Mouse (Mus musculus) liver, embryonic 11.5 days (tissue): ENCODE data around the gene Ikbke. TPM values are rescaled to one million over a fixed set of nuclear protein-coding genes. Genes with fewer than 3 reads are reported as not detected.
A peak's percentile ranks its signal among the peaks of the same experiment; 100 is the strongest.
"Not testable (repeated sequence)": the region's sequence is repeated elsewhere in the genome, so short reads cannot be mapped to it uniquely, and the experiment has no call there.

Experiments used
- ATAC-seq: fragments of 200-750 bp; cut with Nextera tagmentation; replicated peaks from 2 replicates; pipeline ENCODE4 v1.8.0; 2017; ENCODE audit warnings: moderate number of reproducible peaks, mild to moderate bottlenecking, moderate TSS enrichment, moderate library complexity; ENCODE audit not compliant: low FRiP score
- DNase-seq: peaks from one replicate; pipeline ENCODE4 v3.0.0-alpha.2; 2017; ENCODE audit warnings: low spot score
- H3K27ac ChIP-seq: fragments of 300-500 bp; sonication (generic); 2 replicates; pipeline ENCODE4 v1.5.1; 2014; ENCODE audit warnings: mild to moderate bottlenecking, low read depth, low read length, control low read depth
- H3K27me3 ChIP-seq: fragments of 300-500 bp; sonication (generic); replicated peaks from 2 replicates; pipeline ENCODE4 v1.6.1; 2014; ENCODE audit warnings: low read length, mixed read lengths; ENCODE audit not compliant: control insufficient read depth, insufficient read depth
- H3K36me3 ChIP-seq: fragments of 300-500 bp; sonication (generic); 2 replicates; pipeline ENCODE4 v1.6.1; 2014; ENCODE audit warnings: mild to moderate bottlenecking, low read length, moderate library complexity, mixed read lengths; ENCODE audit not compliant: control insufficient read depth, insufficient read depth
- H3K4me1 ChIP-seq: fragments of 300-500 bp; sonication (generic); replicated peaks from 2 replicates; pipeline ENCODE4 v1.6.1; 2014; ENCODE audit warnings: low read length, mixed read lengths; ENCODE audit not compliant: control insufficient read depth, insufficient read depth
- H3K4me2 ChIP-seq: fragments of 300-500 bp; sonication (generic); 2 replicates; pipeline ENCODE4 v1.6.1; 2014; ENCODE audit warnings: mild to moderate bottlenecking, control low read depth, moderate library complexity
- H3K4me3 ChIP-seq: fragments of 300-500 bp; sonication (generic); 2 replicates; pipeline ENCODE4 v1.5.1; 2014; ENCODE audit warnings: low read depth, low read length, control low read depth
- H3K9ac ChIP-seq: fragments of 300-500 bp; sonication (generic); 2 replicates; pipeline ENCODE4 v1.6.1; 2014; ENCODE audit warnings: low read depth, low read length, control low read depth
- H3K9me3 ChIP-seq: fragments of 300-500 bp; sonication (generic); 2 replicates; pipeline ENCODE4 v1.6.1; 2016; ENCODE audit warnings: low read length, inconsistent platforms, mixed read lengths; ENCODE audit not compliant: control insufficient read depth
- WGBS: fragments of 180-500 bp; shearing (Covaris S2); extraction: QIAGEN DNeasy Blood & Tissue Kit; methylation state at CpG from one replicate; pipeline ENCODE4 v1.1.7; 2014; 5-methylcytosine and 5-hydroxymethylcytosine counted together
- polyA plus RNA-seq: library from polyadenylated mRNA; unstranded; fragments of >200 nt; fragmentation: Nextera tagmentation; extraction: Ambion mirVana; gene quantifications from 2 replicates; pipeline ENCODE4 v1.2.1, GENCODE M21; 2014

Gene Ikbke
- polyA plus RNA-seq, result 3.9 and 4.7 TPM in 2 replicates

GRCm38 (mm10) chr1:131279456-131279776 lies at the start of gene Ikbke:
Gene Ikbke, minus strand, starts transcription at chr1:131279606.
- no peak for DNase-seq

GRCm38 (mm10) chr1:131329093-131329492 lies 49.7 kb upstream of the Ikbke start:
- not testable (repeated sequence) for H3K4me1 ChIP-seq, DNase-seq

More at GRCm38 (mm10) chr1:131279456-131279776, at the start of gene Ikbke:
- no peaks in the 10 kb centered on the region for H3K9me3 ChIP-seq
- no peaks in the 10 kb centered on the region for H3K36me3 ChIP-seq
- H3K27ac ChIP-seq, result no peak within 1 kb of the TSS
- peak within 1 kb of the TSS; percentile 21; the same call in 1 of the 2 replicates for H3K4me3 ChIP-seq
- 45% methylated on average over 4 of the region's 4 CpGs for WGBS
- peak within 1 kb of the TSS; percentile 49 for H3K4me2 ChIP-seq
- H3K27me3 ChIP-seq, result no peaks in the 10 kb centered on the region
- peaks cover 7% of the 10 kb centered on the region; the same call in 1 of the 2 replicates for H3K4me1 ChIP-seq
- no peak within 1 kb of the TSS for H3K9ac ChIP-seq
- no peak for ATAC-seq

GRCm38 (mm10) chr1:131327167-131327566 lies 47.8 kb upstream of the Ikbke start:
- H3K9ac ChIP-seq, result no peak overlapping the region
- H3K4me1 ChIP-seq, result no peaks in the 10 kb centered on the region
- H3K27me3 ChIP-seq, result no peaks in the 10 kb centered on the region
- no peaks in the 10 kb centered on the region for H3K9me3 ChIP-seq
- ATAC-seq (no peak), DNase-seq (no peak)
- H3K4me2 ChIP-seq, result no peak overlapping the region
- no peak overlapping the region for H3K4me3 ChIP-seq
- no peak overlapping the region for H3K27ac ChIP-seq
- WGBS, result 90% methylated on average over 1 of the region's 1 CpGs
- no peaks in the 10 kb centered on the region for H3K36me3 ChIP-seq

More at GRCm38 (mm10) chr1:131329093-131329492, 49.7 kb upstream of the Ikbke start:
- WGBS, result 90% methylated on average over 1 of the region's 1 CpGs
- not testable (repeated sequence) for H3K27me3 ChIP-seq, H3K4me3 ChIP-seq, H3K9me3 ChIP-seq, H3K36me3 ChIP-seq, H3K4me2 ChIP-seq, ATAC-seq, H3K9ac ChIP-seq, H3K27ac ChIP-seq

GRCm38 (mm10) chr1:131324816-131325463 lies 45.5 kb upstream of the Ikbke start:
- H3K4me3 ChIP-seq, result no peak overlapping the region
- H3K9ac ChIP-seq, result no peak overlapping the region
- H3K27ac ChIP-seq, result no peak overlapping the region
- H3K27me3 ChIP-seq, result no peaks in the 10 kb centered on the region
- WGBS, result 71% methylated on average over 3 of the region's 3 CpGs
- H3K9me3 ChIP-seq, result no peaks in the 10 kb centered on the region
- H3K36me3 ChIP-seq, result no peaks in the 10 kb centered on the region
- DNase-seq (no peak), ATAC-seq (no peak)
- H3K4me1 ChIP-seq, result no peaks in the 10 kb centered on the region
- H3K4me2 ChIP-seq, result no peak overlapping the region

GRCm38 (mm10) chr1:131319598-131320330 lies 40.4 kb upstream of the Ikbke start:
- Histone ChIP-seq H3K9ac (no peak overlapping the region), H3K9me3 (no peaks in the 10 kb centered on the region), H3K27me3 (no peaks in the 10 kb centered on the region), H3K4me1 (0 out of 2 replicates have a peak, but pooled peaks cover 5% of the 10 kb centered on the region), H3K4me3 (no peak overlapping the region), H3K4me2 (no peak overlapping the region), H3K36me3 (0 out of 2 replicates have a peak, but pooled peaks cover 3% of the 10 kb centered on the region), H3K27ac (no peak overlapping the region)
- no peak for DNase-seq
- ATAC-seq, result no peak
- WGBS, result 92% methylated on average over 3 of the region's 3 CpGs

GRCm38 (mm10) chr1:131318397-131318796 lies 39.0 kb upstream of the Ikbke start:
- Histone ChIP-seq H3K27me3 (no peaks in the 10 kb centered on the region), H3K4me2 (no peak overlapping the region), H3K27ac (no peak overlapping the region), H3K9me3 (no peaks in the 10 kb centered on the region), H3K36me3 (0 out of 2 replicates have a peak, but pooled peaks cover 3% of the 10 kb centered on the region), H3K4me3 (no peak overlapping the region), H3K4me1 (0 out of 2 replicates have a peak, but pooled peaks cover 5% of the 10 kb centered on the region), H3K9ac (no peak overlapping the region)
- ATAC-seq (no peak), DNase-seq (no peak)
- WGBS, result 40% methylated on average over 2 of the region's 2 CpGs

- Histone ChIP-seq H3K36me3 (0 out of 2 replicates have a peak, but pooled peaks cover 3% of the 10 kb centered on the region), H3K9me3 (no peaks in the 10 kb centered on the region)
- 37% methylated on average over 5 of the region's 5 CpGs for WGBS
These were observed 38.2 kb upstream of the Ikbke start for GRCm38 (mm10) chr1:131317625-131318024.

GRCm38 (mm10) chr1:131311284-131311683 lies 31.9 kb upstream of the Ikbke start:
- peaks cover 12% of the 10 kb centered on the region; the same call in 1 of the 2 replicates for H3K36me3 ChIP-seq
- ATAC-seq (no peak), DNase-seq (no peak)
- H3K9ac ChIP-seq, result no peak overlapping the region
- H3K27ac ChIP-seq, result no peak overlapping the region
- no peaks in the 10 kb centered on the region for H3K4me1 ChIP-seq
- WGBS, result 91% methylated on average over 3 of the region's 3 CpGs
- H3K4me2 ChIP-seq, result no peak overlapping the region
- no peaks in the 10 kb centered on the region for H3K27me3 ChIP-seq
- no peak overlapping the region for H3K4me3 ChIP-seq
- H3K9me3 ChIP-seq, result no peaks in the 10 kb centered on the region

More at GRCm38 (mm10) chr1:131317625-131318024, 38.2 kb upstream of the Ikbke start:
- 0 out of 2 replicates have a peak, but pooled peaks cover 5% of the 10 kb centered on the region for H3K4me1 ChIP-seq
- H3K4me3 ChIP-seq, result no peak overlapping the region
- no peak overlapping the region for H3K27ac ChIP-seq
- ATAC-seq, result no peak
- no peak overlapping the region for H3K4me2 ChIP-seq
- no peaks in the 10 kb centered on the region for H3K27me3 ChIP-seq
- DNase-seq, result no peak
- H3K9ac ChIP-seq, result no peak overlapping the region
